Mouse (Mus musculus): ENCODE results near the gene Camk1d. TPM values are rescaled to one million over a fixed set of nuclear protein-coding genes. Genes with fewer than 3 reads are reported as not detected.

Camk1d gene
- polyA plus RNA-seq, 1 experiment from 2014 or later: 1.0 TPM

DNA sequence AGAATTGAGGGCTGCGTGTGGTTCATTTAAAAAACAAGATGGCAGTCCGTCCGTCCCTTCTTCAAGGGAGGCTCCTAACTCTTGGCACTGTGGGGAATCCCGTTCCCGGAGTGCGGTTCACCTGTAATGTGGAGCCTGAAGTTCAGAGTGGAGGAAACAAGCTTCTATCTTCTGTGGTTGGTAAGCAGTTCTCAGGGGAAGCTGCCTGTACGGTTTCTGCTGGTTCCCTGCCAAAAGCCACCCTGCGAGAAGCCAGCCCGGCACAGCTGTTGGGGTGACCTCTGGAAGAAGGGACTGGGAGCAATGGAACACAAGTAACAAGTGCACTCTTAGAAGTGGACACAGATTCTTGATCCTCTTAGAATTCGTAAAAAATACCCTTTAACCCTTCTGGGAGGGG lies 416.2 kb downstream of the Camk1d start:
- Histone ChIP-seq H3K4me3 (ENCODE audit: low read depth, low read length) (no peak overlapping the region), H3K9me3 (ENCODE audit: control insufficient read depth, low read length) (no peaks in the 10 kb centered on the region), H3K27ac (ENCODE audit: low read depth, low read length) (no peak overlapping the region), H3K4me2 (no peak overlapping the region), H3K4me1 (replicated peaks; ENCODE audit: control insufficient read depth, insufficient read depth, low read length) (no peaks in the 10 kb centered on the region), H3K36me3 (ENCODE audit: control insufficient read depth, insufficient read depth, low read length) (no peaks in the 10 kb centered on the region), H3K27me3 (replicated peaks; ENCODE audit: control insufficient read depth, insufficient read depth, low read length) (no peaks in the 10 kb centered on the region), H3K9ac (ENCODE audit: low read depth, low read length) (no peak overlapping the region)
- WGBS: 82% methylated on average over 10 of the region's 10 CpGs
- ATAC-seq (replicated peaks; ENCODE audit: low FRiP score) (no peak), DNase-seq (ENCODE audit: low spot score) (no peak)

DNA sequence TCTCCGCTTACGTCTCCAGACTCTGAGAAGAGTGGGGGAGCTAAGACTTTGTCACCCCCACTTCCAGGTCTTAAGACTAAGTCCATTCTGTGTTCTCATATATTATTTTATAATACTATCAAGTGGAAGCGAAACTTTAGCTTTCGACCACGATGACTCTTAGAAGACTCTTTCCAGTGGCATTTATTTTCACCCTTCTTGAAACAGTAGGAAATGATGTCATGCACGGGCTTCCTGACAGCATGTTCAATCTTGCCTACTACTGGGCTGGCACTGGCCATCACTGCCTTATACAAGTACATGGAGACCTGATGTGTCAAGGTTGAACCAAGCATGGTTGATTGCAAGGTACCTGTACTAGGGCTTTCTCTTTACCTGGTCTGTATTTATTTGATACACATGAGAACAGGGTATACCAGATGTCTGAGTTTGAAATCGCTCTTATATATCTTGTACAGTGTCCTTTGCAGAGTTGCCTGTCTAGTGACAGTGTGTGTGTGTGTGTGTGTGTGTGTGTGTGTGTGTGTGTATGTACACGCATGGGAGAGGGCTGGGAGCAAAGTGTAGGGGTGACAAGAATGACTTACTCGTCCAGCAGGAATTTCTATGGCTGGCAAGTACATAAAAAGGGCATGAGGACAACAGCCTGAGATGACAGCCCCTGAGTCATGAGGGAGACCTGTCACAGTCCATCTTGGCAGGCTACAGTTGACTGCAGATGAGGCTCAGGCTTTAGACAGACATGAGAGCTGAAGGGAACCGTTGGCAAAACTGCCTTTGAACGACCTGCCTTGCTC lies 417.4 kb downstream of the Camk1d start:
- Histone ChIP-seq H3K4me1 (replicated peaks; ENCODE audit: control insufficient read depth, insufficient read depth, low read length) (no peaks in the 10 kb centered on the region), H3K4me3 (ENCODE audit: low read depth, low read length) (no peak overlapping the region), H3K9ac (ENCODE audit: low read depth, low read length) (no peak overlapping the region), H3K27ac (ENCODE audit: low read depth, low read length) (no peak overlapping the region), H3K9me3 (ENCODE audit: control insufficient read depth, low read length) (no peaks in the 10 kb centered on the region), H3K4me2 (no peak overlapping the region), H3K36me3 (ENCODE audit: control insufficient read depth, insufficient read depth, low read length) (no peaks in the 10 kb centered on the region), H3K27me3 (replicated peaks; ENCODE audit: control insufficient read depth, insufficient read depth, low read length) (no peaks in the 10 kb centered on the region)
- 82% methylated on average over 11 of the region's 11 CpGs for WGBS
- DNase-seq (ENCODE audit: low spot score): no peak
- no peak for ATAC-seq (replicated peaks; ENCODE audit: low FRiP score)

DNA sequence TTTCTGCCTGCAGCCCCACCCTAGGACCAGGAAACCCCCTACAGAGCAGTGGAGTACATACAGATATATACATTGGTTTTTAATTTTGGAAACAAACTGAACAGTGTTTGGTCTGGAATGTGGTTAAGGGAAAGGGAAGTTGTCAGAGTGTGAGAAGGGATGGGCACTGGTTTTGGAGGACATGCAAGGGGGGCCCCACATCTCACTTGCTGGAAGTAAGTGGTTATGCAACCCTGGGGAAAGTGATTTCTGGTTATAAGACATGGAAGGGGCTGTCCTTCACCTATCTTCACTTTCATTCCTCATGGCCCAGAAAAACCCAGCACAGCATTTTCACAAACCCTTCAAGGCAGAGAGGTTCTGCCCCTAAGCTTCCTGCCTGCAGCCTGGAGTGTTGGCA lies 419.2 kb downstream of the Camk1d start:
- Histone ChIP-seq H3K27me3 (replicated peaks; ENCODE audit: control insufficient read depth, insufficient read depth, low read length) (no peaks in the 10 kb centered on the region), H3K9ac (ENCODE audit: low read depth, low read length) (no peak overlapping the region), H3K36me3 (ENCODE audit: control insufficient read depth, insufficient read depth, low read length) (no peaks in the 10 kb centered on the region), H3K4me3 (ENCODE audit: low read depth, low read length) (no peak overlapping the region), H3K4me1 (replicated peaks; ENCODE audit: control insufficient read depth, insufficient read depth, low read length) (no peaks in the 10 kb centered on the region), H3K27ac (ENCODE audit: low read depth, low read length) (no peak overlapping the region), H3K4me2 (no peak overlapping the region), H3K9me3 (ENCODE audit: control insufficient read depth, low read length) (no peaks in the 10 kb centered on the region)
- no peak for DNase-seq (ENCODE audit: low spot score)
- no peak for ATAC-seq (replicated peaks; ENCODE audit: low FRiP score)

DNA sequence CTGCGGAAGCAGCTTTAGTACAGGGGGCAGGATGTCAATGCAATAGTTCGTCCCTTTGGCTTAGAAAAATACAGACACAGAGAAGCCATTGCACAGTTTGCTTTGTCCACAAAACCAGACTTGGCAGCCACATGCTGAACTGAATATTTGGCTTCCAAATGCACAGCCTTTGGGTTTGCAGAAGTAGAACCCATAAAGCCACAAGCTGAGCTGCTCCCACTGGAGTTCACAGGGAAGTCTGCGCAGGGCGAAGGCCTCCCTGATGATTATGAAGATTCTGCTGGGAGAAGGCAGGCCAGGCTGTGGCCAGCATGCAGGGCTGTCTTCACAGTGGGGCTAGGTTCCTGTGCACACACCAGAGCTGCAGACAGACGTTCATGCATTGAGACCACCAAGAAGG lies 419.9 kb downstream of the Camk1d start:
- Histone ChIP-seq H3K9ac (ENCODE audit: low read depth, low read length) (no peak overlapping the region), H3K36me3 (ENCODE audit: control insufficient read depth, insufficient read depth, low read length) (no peaks in the 10 kb centered on the region), H3K27ac (ENCODE audit: low read depth, low read length) (no peak overlapping the region), H3K4me2 (no peak overlapping the region), H3K27me3 (replicated peaks; ENCODE audit: control insufficient read depth, insufficient read depth, low read length) (no peaks in the 10 kb centered on the region), H3K4me1 (replicated peaks; ENCODE audit: control insufficient read depth, insufficient read depth, low read length) (no peaks in the 10 kb centered on the region), H3K4me3 (ENCODE audit: low read depth, low read length) (no peak overlapping the region), H3K9me3 (ENCODE audit: control insufficient read depth, low read length) (no peaks in the 10 kb centered on the region)
- DNase-seq (ENCODE audit: low spot score) (no peak), ATAC-seq (replicated peaks; ENCODE audit: low FRiP score) (no peak)
- WGBS: 66% methylated on average over 5 of the region's 5 CpGs

DNA sequence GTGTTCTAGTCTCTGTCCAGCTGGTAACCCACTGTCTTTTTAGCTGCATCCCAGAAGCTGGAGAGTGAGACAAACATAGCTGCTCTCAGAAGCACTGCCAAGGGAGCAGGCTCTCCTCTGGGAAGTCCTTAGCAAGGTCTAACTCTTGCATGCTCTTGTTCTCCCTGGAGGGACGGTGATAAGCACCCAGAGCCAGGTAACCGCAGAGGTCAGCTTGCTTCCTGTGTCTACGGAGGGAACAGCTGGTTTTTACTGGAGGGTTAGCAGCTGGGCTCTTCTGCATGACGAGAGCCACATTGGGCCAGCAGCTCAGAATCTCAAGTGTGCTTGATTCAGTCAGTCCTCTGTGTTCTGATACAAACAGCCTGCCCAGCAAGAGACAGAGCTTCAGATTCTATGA lies 425.7 kb downstream of the Camk1d start:
- ATAC-seq (replicated peaks; ENCODE audit: low FRiP score) (no peak), DNase-seq (ENCODE audit: low spot score) (no peak)
- H3K4me1 ChIP-seq (replicated peaks; ENCODE audit: control insufficient read depth, insufficient read depth, low read length): no peaks in the 10 kb centered on the region
- H3K36me3 ChIP-seq (ENCODE audit: control insufficient read depth, insufficient read depth, low read length): no peaks in the 10 kb centered on the region
- no peak overlapping the region for H3K27ac ChIP-seq (ENCODE audit: low read depth, low read length)
- no peaks in the 10 kb centered on the region for H3K27me3 ChIP-seq (replicated peaks; ENCODE audit: control insufficient read depth, insufficient read depth, low read length)
- no peaks in the 10 kb centered on the region for H3K9me3 ChIP-seq (ENCODE audit: control insufficient read depth, low read length)
- no peak overlapping the region for H3K4me3 ChIP-seq (ENCODE audit: low read depth, low read length)
- no peak overlapping the region for H3K9ac ChIP-seq (ENCODE audit: low read depth, low read length)
- H3K4me2 ChIP-seq: no peak overlapping the region
- WGBS: 41% methylated on average over 4 of the region's 4 CpGs

DNA sequence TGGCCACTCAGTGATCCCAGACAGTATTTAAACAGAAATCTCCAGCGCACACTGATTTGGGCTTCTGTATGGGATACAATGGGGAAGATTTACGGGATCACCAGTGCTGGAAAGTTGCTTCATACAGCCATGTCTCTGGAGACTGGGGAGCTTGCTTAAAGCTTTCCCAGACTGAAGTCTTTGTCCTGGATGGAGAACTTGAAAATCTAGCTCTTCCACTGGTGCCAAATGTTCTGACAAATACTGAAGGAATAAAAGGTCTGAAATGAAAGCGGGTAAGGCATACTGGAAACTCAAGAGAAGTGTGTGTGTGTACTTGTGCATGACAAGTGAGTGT lies 427.3 kb downstream of the Camk1d start:
- 86% methylated on average over 3 of the region's 3 CpGs for WGBS
- no peak overlapping the region for H3K27ac ChIP-seq (ENCODE audit: low read depth, low read length)
- ATAC-seq (replicated peaks; ENCODE audit: low FRiP score): no peak

DNA sequence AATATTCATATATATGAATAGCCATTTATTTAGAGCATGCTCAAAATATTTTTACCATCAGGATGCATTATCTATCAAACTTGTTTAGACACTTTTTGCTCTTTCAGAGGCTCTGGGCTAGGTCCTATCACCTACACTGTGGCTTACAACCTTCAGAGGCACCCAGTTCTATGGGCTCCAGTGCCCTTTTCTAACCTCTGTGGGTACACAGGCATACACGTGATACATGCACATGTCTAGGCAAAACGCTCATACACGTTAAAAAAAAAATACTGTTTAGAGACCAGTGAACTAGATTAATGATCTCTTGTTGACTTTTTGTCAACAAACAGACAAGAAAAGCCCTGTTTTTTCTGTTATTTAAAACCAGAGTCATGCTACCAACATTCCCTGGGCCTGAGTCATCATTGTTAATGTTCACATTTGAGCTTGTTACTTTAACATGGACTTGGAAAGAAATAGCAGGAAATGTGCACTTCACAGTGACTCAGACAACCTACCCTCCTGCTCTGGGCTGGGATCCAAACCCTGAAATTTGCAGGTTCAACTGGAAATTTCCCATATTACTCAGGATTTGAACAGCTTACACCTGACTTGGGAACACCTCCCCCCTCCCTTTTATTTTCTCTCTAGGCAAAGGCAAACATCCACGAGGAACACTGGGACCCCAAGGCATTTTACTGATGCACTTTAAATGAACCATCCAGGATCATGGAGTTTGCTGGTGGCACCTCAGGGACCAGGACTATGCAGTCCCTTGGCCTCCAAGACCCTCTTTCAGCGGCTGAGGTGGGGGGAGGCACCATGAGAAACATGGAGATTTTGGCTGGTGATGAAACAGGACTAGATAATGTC lies 427.9 kb downstream of the Camk1d start:
- DNase-seq (ENCODE audit: low spot score) (no peak), ATAC-seq (replicated peaks; ENCODE audit: low FRiP score) (no peak)
- Histone ChIP-seq H3K4me1 (replicated peaks; ENCODE audit: control insufficient read depth, insufficient read depth, low read length) (no peaks in the 10 kb centered on the region), H3K36me3 (ENCODE audit: control insufficient read depth, insufficient read depth, low read length) (no peaks in the 10 kb centered on the region), H3K9ac (ENCODE audit: low read depth, low read length) (no peak overlapping the region), H3K27ac (ENCODE audit: low read depth, low read length) (no peak overlapping the region), H3K4me3 (ENCODE audit: low read depth, low read length) (no peak overlapping the region), H3K9me3 (ENCODE audit: control insufficient read depth, low read length) (no peaks in the 10 kb centered on the region), H3K4me2 (no peak overlapping the region), H3K27me3 (replicated peaks; ENCODE audit: control insufficient read depth, insufficient read depth, low read length) (no peaks in the 10 kb centered on the region)
- 76% methylated on average over 5 of the region's 5 CpGs for WGBS

More for the DNA sequence above, 427.3 kb downstream of the Camk1d start:
- H3K4me2 ChIP-seq: no peak overlapping the region
- no peak overlapping the region for H3K4me3 ChIP-seq (ENCODE audit: low read depth, low read length)
- H3K4me1 ChIP-seq (replicated peaks; ENCODE audit: control insufficient read depth, insufficient read depth, low read length): no peaks in the 10 kb centered on the region
- no peaks in the 10 kb centered on the region for H3K27me3 ChIP-seq (replicated peaks; ENCODE audit: control insufficient read depth, insufficient read depth, low read length)
- DNase-seq (ENCODE audit: low spot score): no peak
- H3K9ac ChIP-seq (ENCODE audit: low read depth, low read length): no peak overlapping the region
- no peaks in the 10 kb centered on the region for H3K9me3 ChIP-seq (ENCODE audit: control insufficient read depth, low read length)
- no peaks in the 10 kb centered on the region for H3K36me3 ChIP-seq (ENCODE audit: control insufficient read depth, insufficient read depth, low read length)

DNA sequence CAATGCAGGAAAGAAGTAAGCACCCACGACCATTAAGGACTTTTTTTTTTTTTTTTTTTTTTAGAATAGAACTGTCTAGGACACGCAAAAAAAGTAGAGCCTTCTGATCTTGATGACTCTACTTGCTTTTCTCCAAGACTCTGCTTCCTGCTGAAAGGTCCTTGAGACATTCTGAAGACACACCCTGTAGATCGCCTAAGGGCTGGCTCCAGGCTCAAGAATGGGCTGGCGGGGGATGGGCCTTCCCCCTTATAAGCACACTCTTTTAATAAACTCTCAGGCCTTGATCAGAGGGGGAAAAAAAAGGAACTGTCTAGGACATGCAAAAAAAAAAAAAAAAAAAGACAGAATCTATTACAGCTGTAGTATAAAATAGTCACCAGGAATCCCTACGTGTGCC lies 430.0 kb downstream of the Camk1d start:
- Histone ChIP-seq H3K4me3 (ENCODE audit: low read depth, low read length) (no peak overlapping the region), H3K9ac (ENCODE audit: low read depth, low read length) (no peak overlapping the region), H3K27me3 (replicated peaks; ENCODE audit: control insufficient read depth, insufficient read depth, low read length) (no peaks in the 10 kb centered on the region), H3K4me1 (replicated peaks; ENCODE audit: control insufficient read depth, insufficient read depth, low read length) (no peaks in the 10 kb centered on the region), H3K9me3 (ENCODE audit: control insufficient read depth, low read length) (no peaks in the 10 kb centered on the region), H3K4me2 (no peak overlapping the region), H3K36me3 (ENCODE audit: control insufficient read depth, insufficient read depth, low read length) (no peaks in the 10 kb centered on the region), H3K27ac (ENCODE audit: low read depth, low read length) (no peak overlapping the region)
- WGBS: 79% methylated on average over 5 of the region's 5 CpGs
- DNase-seq (ENCODE audit: low spot score): no peak
- no peak for ATAC-seq (replicated peaks; ENCODE audit: low FRiP score)

DNA sequence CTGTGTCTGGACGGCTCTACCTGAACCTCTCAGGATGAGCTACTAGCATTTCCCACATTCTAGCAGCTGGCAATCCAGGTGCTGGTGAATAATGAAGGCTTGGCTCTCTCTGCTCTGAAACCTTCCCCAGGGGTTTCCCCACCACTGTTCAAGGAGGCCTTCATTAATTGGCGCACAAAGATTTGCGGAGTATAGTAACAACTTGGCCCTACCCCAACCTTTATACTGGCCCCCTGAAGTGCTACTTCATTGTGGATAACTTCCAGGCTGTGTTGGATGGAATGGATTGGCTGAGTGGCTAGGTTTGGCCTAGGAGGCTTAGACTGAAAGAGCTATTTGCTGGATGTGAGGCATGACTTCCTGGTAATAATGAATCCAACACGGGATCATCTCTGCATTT lies 431.7 kb downstream of the Camk1d start:
- WGBS: 88% methylated on average over 4 of the region's 4 CpGs
- no peaks in the 10 kb centered on the region for H3K9me3 ChIP-seq (ENCODE audit: control insufficient read depth, low read length)
- no peak overlapping the region for H3K4me3 ChIP-seq (ENCODE audit: low read depth, low read length)
- H3K27ac ChIP-seq (ENCODE audit: low read depth, low read length): no peak overlapping the region
- ATAC-seq (replicated peaks; ENCODE audit: low FRiP score) (no peak), DNase-seq (ENCODE audit: low spot score) (no peak)
- H3K9ac ChIP-seq (ENCODE audit: low read depth, low read length): no peak overlapping the region
- no peak overlapping the region for H3K4me2 ChIP-seq
- H3K36me3 ChIP-seq (ENCODE audit: control insufficient read depth, insufficient read depth, low read length): no peaks in the 10 kb centered on the region
- H3K4me1 ChIP-seq (replicated peaks; ENCODE audit: control insufficient read depth, insufficient read depth, low read length): no peaks in the 10 kb centered on the region
- H3K27me3 ChIP-seq (replicated peaks; ENCODE audit: control insufficient read depth, insufficient read depth, low read length): no peaks in the 10 kb centered on the region

Data from liver, embryonic 11.5 days (tissue).